8 mouse cellular contexts compared by ENCODE assay signal in the genomic region with DNA sequence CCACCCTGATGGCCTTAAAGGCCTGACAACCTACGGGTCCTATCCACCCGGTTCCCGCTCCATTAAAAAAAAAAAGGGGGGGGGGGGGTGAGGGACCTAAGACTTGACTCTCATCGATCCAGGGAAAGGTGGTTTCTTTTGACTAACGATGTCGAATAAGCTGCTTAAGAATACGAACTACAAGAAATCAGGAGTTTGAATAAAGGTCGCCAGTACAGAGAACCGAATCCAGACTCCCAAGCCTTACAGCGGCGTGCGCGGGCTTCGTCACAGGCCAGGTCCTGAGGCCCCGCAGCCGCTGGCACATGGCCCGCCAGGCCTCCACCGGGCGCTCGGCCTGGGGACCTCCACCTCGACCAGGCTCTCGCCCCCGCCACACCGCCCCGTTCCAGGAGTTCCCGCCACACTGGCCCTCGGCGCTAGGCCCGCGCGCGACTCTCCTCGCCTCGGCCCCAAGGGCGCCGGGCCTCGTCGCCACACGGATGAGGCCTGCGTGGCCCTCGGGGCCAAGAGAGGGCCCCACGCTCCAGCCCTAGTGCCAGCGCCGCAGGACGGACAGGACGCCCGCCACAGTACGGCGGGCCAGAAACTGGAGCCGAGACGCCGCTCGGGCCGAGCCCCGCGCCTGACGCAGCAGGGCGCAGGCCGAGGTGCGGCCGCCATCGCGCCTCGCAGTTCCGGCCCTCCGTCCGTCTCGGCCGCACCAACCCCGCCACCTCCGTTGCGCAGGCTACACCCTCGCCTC. TPM values are rescaled to one million over a fixed set of nuclear protein-coding genes. Genes with fewer than 3 reads are reported as not detected.
DNase-seq lines count a peak whose midpoint lies in the region; ATAC-seq and TF ChIP-seq lines count a peak whose summit lies in the region.

No protein-coding gene starts in this region.

- H3K4me2 ChIP-seq in forebrain, embryonic 14.5 days (ENCODE audit: low read length): peak overlapping the region; percentile 66

- peak; percentile 6 for DNase-seq in retina, adult 2 months (ENCODE audit: low read depth, low spot score)
- DNase-seq in retina, postnatal 1 day: no peak
- DNase-seq in cerebellum, adult 11-12 months: peak; percentile 77
- peak; percentile 41 for DNase-seq in forebrain, embryonic 14.5 days (ENCODE audit: low spot score)
- no peak for DNase-seq in hindbrain, embryonic 10.5 days (ENCODE audit: low spot score)
- peak in 1 of 2 experiments; percentile 52 for DNase-seq in left cerebral cortex, adult 2 months (ENCODE audit: extremely low spot score in 1 of 2, low spot score in 2 of 2)
- DNase-seq in spleen, postnatal 4 days (ENCODE audit: low spot score in 2 of 2): peak; percentile 52 to 82

- peak; percentile 64 for ATAC-seq in forebrain, embryonic 14.5 days
- peak; percentile 51 for ATAC-seq in megakaryocyte, adult 5-6 weeks (ENCODE audit: poor library complexity, severe bottlenecking)

- peak overlapping the region; percentile 100 for H3K4me3 ChIP-seq in forebrain, embryonic 14.5 days (ENCODE audit: low read depth, low read length)
- peak overlapping the region; percentile 98 for H3K4me3 ChIP-seq in hindbrain, embryonic 10.5 days
- H3K4me3 ChIP-seq in left cerebral cortex, adult 2 months: peak overlapping the region; percentile 91

- peaks cover 12% of the 10 kb centered on the region for H3K4me1 ChIP-seq in forebrain, embryonic 14.5 days (ENCODE audit: control insufficient read depth, insufficient read depth, low read length)
- peaks cover 39% of the 10 kb centered on the region for H3K4me1 ChIP-seq in hindbrain, embryonic 10.5 days (replicated peaks)

- no peaks in the 10 kb centered on the region for H3K9me3 ChIP-seq in forebrain, embryonic 14.5 days (replicated peaks; ENCODE audit: control insufficient read depth, low read length)
- H3K9me3 ChIP-seq in hindbrain, embryonic 10.5 days: no peaks in the 10 kb centered on the region

- peak overlapping the region; percentile 97 for H3K9ac ChIP-seq in forebrain, embryonic 14.5 days (ENCODE audit: low read length)

- WGBS in forebrain, embryonic 14.5 days: under 1% methylated on average over 73 of the region's 73 CpGs
- under 1% methylated on average over 73 of the region's 73 CpGs for WGBS in hindbrain, embryonic 10.5 days

- no peak for TF ChIP-seq CTCF in left cerebral cortex, adult 2 months (IDR thresholded peaks at IDR 0.05)

- no peaks in the 10 kb centered on the region for H3K27me3 ChIP-seq in forebrain, embryonic 14.5 days (replicated peaks; ENCODE audit: control insufficient read depth, insufficient read depth, low read length)
- no peaks in the 10 kb centered on the region for H3K27me3 ChIP-seq in hindbrain, embryonic 10.5 days (ENCODE audit: insufficient read depth, poor library complexity, severe bottlenecking)

- H3K27ac ChIP-seq in forebrain, embryonic 14.5 days (ENCODE audit: low read depth, low read length): peak overlapping the region; percentile 91
- peak overlapping the region; percentile 99 for H3K27ac ChIP-seq in hindbrain, embryonic 10.5 days
- peak overlapping the region; percentile 99 for H3K27ac ChIP-seq in left cerebral cortex, adult 2 months

- intact Hi-C loops in left cerebral cortex, adult 2 months (cut with DNase I): loop anchor here (2.0 to 5.0 kb wide), 2 partner anchors 36 to 132 kb away; a partner anchor contains a TSS

- peaks cover 3% of the 10 kb centered on the region for H3K36me3 ChIP-seq in forebrain, embryonic 14.5 days (ENCODE audit: control insufficient read depth, insufficient read depth, low read length)
- peaks cover 36% of the 10 kb centered on the region for H3K36me3 ChIP-seq in hindbrain, embryonic 10.5 days

RNA-seq across cellular contexts. Expression of a gene that starts 0.6 kb away (rescaled TPM):
- polyA plus RNA-seq in forebrain, embryonic 14.5 days (2014; fragmentation: Nextera tagmentation; extraction: Ambion mirVana): 808 and 818 TPM in 2 replicates
- polyA plus RNA-seq in hindbrain, embryonic 10.5 days (2016; fragmentation: Nextera tagmentation; extraction: Ambion mirVana): 1,080 and 1,309 TPM in 2 replicates
- 100 to 1,000 TPM; 255 to 275 TPM for total RNA-seq in left cerebral cortex, adult 2 months (2021)
- 264 and 268 TPM in 2 replicates for total RNA-seq in megakaryocyte, adult 5-6 weeks (2015)
- 389 and 399 TPM in 2 replicates for total RNA-seq in megakaryocyte, adult 5-6 weeks (2017)

RNA-seq across cellular contexts. Expression of a gene that starts 11.7 kb away (rescaled TPM):
- 34.1 and 37.8 TPM in 2 replicates for polyA plus RNA-seq in forebrain, embryonic 14.5 days (2014; fragmentation: Nextera tagmentation; extraction: Ambion mirVana)
- 50.7 and 68.0 TPM in 2 replicates for polyA plus RNA-seq in hindbrain, embryonic 10.5 days (2016; fragmentation: Nextera tagmentation; extraction: Ambion mirVana)
- 10 to 100 TPM; 35.8 to 40.6 TPM for total RNA-seq in left cerebral cortex, adult 2 months (2021)
- total RNA-seq in megakaryocyte, adult 5-6 weeks (2015): 10.2 and 16.7 TPM in 2 replicates
- total RNA-seq in megakaryocyte, adult 5-6 weeks (2017): 94.0 and 120 TPM in 2 replicates

RNA-seq across cellular contexts. Expression of a gene that starts 14.7 kb away (rescaled TPM):
- polyA plus RNA-seq in forebrain, embryonic 14.5 days (2014; fragmentation: Nextera tagmentation; extraction: Ambion mirVana): 1.2 and 2.4 TPM in 2 replicates
- polyA plus RNA-seq in hindbrain, embryonic 10.5 days (2016; fragmentation: Nextera tagmentation; extraction: Ambion mirVana): 0.77 and 1.7 TPM in 2 replicates
- 1 to 10 TPM; 2.7 to 3.5 TPM for total RNA-seq in left cerebral cortex, adult 2 months (2021)
- total RNA-seq in megakaryocyte, adult 5-6 weeks (2015): 2.5 and 6.0 TPM in 2 replicates
- total RNA-seq in megakaryocyte, adult 5-6 weeks (2017): 25.6 and 28.7 TPM in 2 replicates

RNA-seq across cellular contexts. Expression of a gene that starts 37.3 kb away (rescaled TPM):
- polyA plus RNA-seq in forebrain, embryonic 14.5 days (2014; fragmentation: Nextera tagmentation; extraction: Ambion mirVana): 148 and 158 TPM in 2 replicates
- 155 and 159 TPM in 2 replicates for polyA plus RNA-seq in hindbrain, embryonic 10.5 days (2016; fragmentation: Nextera tagmentation; extraction: Ambion mirVana)
- total RNA-seq in left cerebral cortex, adult 2 months (2021): 100 to 1,000 TPM; 232 TPM
- total RNA-seq in megakaryocyte, adult 5-6 weeks (2015): 25.8 and 29.6 TPM in 2 replicates
- 47.1 and 50.8 TPM in 2 replicates for total RNA-seq in megakaryocyte, adult 5-6 weeks (2017)

RNA-seq across cellular contexts. Expression of a gene that starts 38.4 kb away (rescaled TPM):
- 3.8 and 4.9 TPM in 2 replicates for polyA plus RNA-seq in forebrain, embryonic 14.5 days (2014; fragmentation: Nextera tagmentation; extraction: Ambion mirVana)
- 7.9 and 8.1 TPM in 2 replicates for polyA plus RNA-seq in hindbrain, embryonic 10.5 days (2016; fragmentation: Nextera tagmentation; extraction: Ambion mirVana)
- total RNA-seq in left cerebral cortex, adult 2 months (2021): 10 to 100 TPM; 14.4 to 14.7 TPM
- 36.4 and 40.7 TPM in 2 replicates for total RNA-seq in megakaryocyte, adult 5-6 weeks (2015)
- 12.7 and 13.3 TPM in 2 replicates for total RNA-seq in megakaryocyte, adult 5-6 weeks (2017)

Comparison
In these comparisons a context has a peak if more than half of its experiments do, and no peak if none do; other contexts are left out.
1. DNase-seq: peak in retina, adult 2 months (single experiment), cerebellum, adult 11-12 months (single experiment), forebrain, embryonic 14.5 days (single experiment) and spleen, postnatal 4 days (2 of 2); none in retina, postnatal 1 day (single experiment) and hindbrain, embryonic 10.5 days (single experiment).
2. Peak in every context shown above with its lines, with median percentiles within 50 percentile points of each other: H3K27ac ChIP-seq and H3K4me3 ChIP-seq.